Mouse (Mus musculus) layer of hippocampus, postnatal 14 days (tissue): ENCODE data around the gene Crym. TPM values are rescaled to one million over a fixed set of nuclear protein-coding genes. Genes with fewer than 3 reads are reported as not detected.

Experiments used
- DNase-seq, 2 experiments: peaks; one replicate each; pipeline ENCODE4 v3.0.0; 2021 to 2022; ENCODE audit warnings: low spot score in 2 of 2, mixed read lengths in 1 of 2
- total RNA-seq, 2 experiments: library from RNA; stranded (reverse); gene quantifications; 2 replicates each; pipeline ENCODE4 v1.2.3; 2021

Gene Crym
- total RNA-seq, 2 experiments from 2014 or later, result 479 to 510 TPM

- DNase-seq, result no peak
These were observed 29.7 kb downstream of the Crym start for GRCm38 (mm10) chr7:120172188-120172700.

DNA sequence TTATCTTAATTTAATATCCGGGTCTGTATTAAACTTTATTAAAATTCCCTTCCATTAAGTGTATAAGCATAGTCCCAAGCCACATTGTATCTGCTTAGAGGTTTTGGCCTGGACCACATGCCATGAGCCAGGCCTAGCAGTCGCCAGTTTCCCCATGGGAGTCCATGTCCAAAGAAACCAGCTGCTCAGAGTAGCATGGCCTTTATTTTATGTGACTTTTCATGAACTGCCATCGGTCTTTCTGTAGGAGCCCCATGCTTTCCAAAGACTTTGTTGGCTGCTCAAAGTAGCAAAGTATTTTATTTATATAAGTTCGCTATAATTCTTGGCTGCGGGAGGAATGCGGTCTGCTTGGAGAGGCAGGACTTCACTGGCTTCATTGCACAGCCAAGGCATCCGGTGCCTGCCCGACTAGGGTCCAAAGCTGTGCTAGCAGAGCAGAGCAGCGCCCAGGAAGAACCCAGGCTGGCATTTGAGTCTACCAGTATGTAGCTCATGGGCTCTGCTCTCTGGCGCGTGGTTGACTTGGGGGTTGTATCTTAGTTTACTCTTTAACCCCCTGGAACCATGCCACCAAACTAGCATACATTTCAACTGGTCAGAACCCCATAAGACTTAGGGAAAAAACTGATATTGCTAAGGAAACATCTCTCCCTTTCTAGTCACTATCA lies 38.2 kb downstream of the Crym start:
- no peak for DNase-seq

DNA sequence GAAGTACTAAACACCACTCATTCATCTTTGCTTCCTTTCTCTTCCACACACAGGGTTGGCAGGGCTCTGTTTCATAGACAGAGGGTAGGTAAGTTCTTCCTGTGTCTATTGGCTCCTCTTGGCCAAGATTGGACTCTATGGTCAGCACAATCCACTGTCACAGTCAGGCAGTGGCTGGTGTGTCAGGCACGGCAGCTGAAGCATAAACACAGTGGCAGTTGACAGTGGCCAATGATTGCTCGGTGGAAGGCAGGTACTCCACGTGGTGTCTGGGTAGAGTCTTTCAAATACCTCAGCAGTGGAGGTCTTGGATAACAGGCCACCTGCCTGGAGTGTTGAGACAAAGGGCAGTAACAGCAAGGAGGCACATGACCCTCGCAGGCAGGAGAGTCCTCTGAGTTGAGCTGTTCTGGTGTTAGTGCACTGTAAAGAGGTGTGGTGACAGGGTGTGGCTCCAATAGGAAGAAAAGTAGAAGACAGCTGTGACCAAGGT lies 43.7 kb downstream of the Crym start:
- DNase-seq, result no peak

GRCm38 (mm10) chr7:120157575-120158061 lies 44.3 kb downstream of the Crym start:
- no peak for DNase-seq

- peak in 1 of 2 experiments; percentile 75 for DNase-seq
These were observed 45.0 kb downstream of the Crym start for GRCm38 (mm10) chr7:120156841-120157409.

DNA sequence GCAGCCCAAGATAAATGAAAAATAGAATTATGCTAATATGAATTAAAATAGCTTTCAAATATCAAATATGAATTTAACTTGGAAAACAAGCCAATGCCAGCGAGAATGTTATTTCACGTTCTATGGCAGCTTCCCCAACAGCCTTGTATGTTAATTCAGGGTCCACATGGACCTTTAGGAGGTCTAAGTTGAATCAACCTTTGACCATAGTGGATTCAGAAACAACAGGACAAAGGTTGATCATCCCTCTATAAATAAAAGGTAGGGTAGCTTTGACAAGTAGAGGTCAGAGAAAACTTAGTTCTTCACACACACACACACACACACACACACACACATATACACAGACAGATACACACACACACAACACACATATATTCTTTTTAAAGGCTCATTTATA lies 51.0 kb downstream of the Crym start:
- no peak for DNase-seq

DNA sequence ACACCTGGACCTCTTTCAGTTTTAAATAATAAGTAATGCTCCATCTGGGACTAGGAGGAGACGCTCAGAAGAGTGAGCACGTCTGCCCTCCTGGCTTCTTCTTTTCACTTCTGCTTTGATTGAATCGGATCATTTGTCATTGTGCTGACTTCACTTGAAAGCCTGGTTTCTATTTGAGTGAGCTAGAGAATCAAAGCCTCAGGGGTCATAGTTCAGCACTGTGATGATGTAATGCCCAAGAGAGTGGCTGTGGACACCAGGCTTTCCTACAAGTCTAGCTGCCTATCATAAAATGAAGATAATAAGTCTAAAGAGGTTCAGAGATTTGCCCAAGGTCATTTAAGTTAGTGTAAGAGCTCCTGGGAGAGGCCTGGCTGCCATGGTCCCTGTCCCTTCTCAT lies 51.7 kb downstream of the Crym start:
- DNase-seq, result no peak

- no peak for DNase-seq
These were observed 56.7 kb downstream of the Crym start, which contains the start of gene Zp2 for GRCm38 (mm10) chr7:120145191-120145590. Gene Zp2, minus strand, starts transcription at chr7:120145291.

DNA sequence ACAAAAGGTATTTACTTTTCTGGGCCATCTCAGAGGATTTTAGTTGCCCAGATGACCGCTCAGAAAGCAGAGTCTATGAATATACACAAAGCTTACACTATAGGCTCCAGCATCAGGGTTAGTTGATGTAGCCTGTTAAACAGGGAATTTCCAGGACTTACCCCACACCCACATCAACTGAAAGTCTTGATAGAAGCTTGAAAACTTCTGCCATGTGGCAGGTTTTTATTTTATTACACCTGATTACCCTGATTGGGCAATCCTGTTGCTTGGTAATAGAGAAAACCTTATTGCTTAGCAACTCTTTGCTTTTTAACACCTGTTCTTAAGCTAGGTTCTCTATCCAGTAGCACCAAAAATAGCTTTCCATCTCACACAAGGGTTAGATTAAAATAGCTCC lies 59.2 kb downstream of the Crym start:
- no peak for DNase-seq

Other genes with a start within 250 kb of the Crym start
- under 1 TPM; 0.38 to 0.62 TPM for gene Dnah3, start 106.8 kb downstream of the Crym start, total RNA-seq
- gene Tmem159, start 99.8 kb downstream of the Crym start, total RNA-seq, result 10 to 100 TPM; 16.3 to 17.0 TPM
- under 1 TPM; 0.21 to 0.41 TPM for gene Zp2, start 56.8 kb downstream of the Crym start, total RNA-seq
- gene Anks4b, start 28.3 kb downstream of the Crym start, total RNA-seq, result under 1 TPM; 0.65 to 0.79 TPM
- not detected for gene Abca14, start 1.9 kb upstream of the Crym start, total RNA-seq
- not detected for gene Abca15, start 126.6 kb upstream of the Crym start, total RNA-seq
- gene Abca16, start 207.5 kb upstream of the Crym start, total RNA-seq, result not detected